Mouse (Mus musculus) kidney, postnatal 36 days (tissue): ENCODE results near the gene Atg7.

Source experiments
- DNase-seq, 2 experiments: peaks; one replicate each; pipeline ENCODE4 v3.0.0; 2021 to 2022; ENCODE audit warnings: mixed read lengths in 2 of 2

Gene Atg7

GRCm38 (mm10) chr6:114858722-114859053, 215.8 kb downstream of the Atg7 start:
- no peak for DNase-seq

GRCm38 (mm10) chr6:114860677-114861568, 218.0 kb downstream of the Atg7 start:
- no peak for DNase-seq

- DNase-seq, result no peak
These were observed 218.7 kb downstream of the Atg7 start for GRCm38 (mm10) chr6:114861591-114861990.

- no peak for DNase-seq
These were observed 219.1 kb downstream of the Atg7 start for GRCm38 (mm10) chr6:114862046-114862445.

GRCm38 (mm10) chr6:114863501-114863900, 220.6 kb downstream of the Atg7 start:
- peak in 1 of 2 experiments; percentile 58 for DNase-seq

GRCm38 (mm10) chr6:114864421-114864820, 221.5 kb downstream of the Atg7 start:
- DNase-seq, result no peak

- DNase-seq, result peak in 1 of 2 experiments; percentile 53
These were observed 223.2 kb downstream of the Atg7 start for GRCm38 (mm10) chr6:114866078-114866477.

- DNase-seq, result peak; percentile 47 to 80
These were observed 223.7 kb downstream of the Atg7 start for GRCm38 (mm10) chr6:114866619-114867018.

GRCm38 (mm10) chr6:114868656-114869055, 225.8 kb downstream of the Atg7 start:
- DNase-seq, result no peak

- DNase-seq, result no peak
These were observed 226.7 kb downstream of the Atg7 start for GRCm38 (mm10) chr6:114869501-114870076.

- no peak for DNase-seq
These were observed 228.2 kb downstream of the Atg7 start for GRCm38 (mm10) chr6:114871010-114871660.

- no peak for DNase-seq
These were observed 230.9 kb downstream of the Atg7 start for GRCm38 (mm10) chr6:114873808-114874137.

- DNase-seq, result peak; percentile 56 to 67
These were observed 231.4 kb downstream of the Atg7 start for GRCm38 (mm10) chr6:114874138-114874928.

GRCm38 (mm10) chr6:114875018-114875558, 232.2 kb downstream of the Atg7 start:
- peak; percentile 97 for DNase-seq

GRCm38 (mm10) chr6:114876033-114876432, 233.1 kb downstream of the Atg7 start:
- peak in 1 of 2 experiments; percentile 33 for DNase-seq

GRCm38 (mm10) chr6:114876546-114876945, 233.6 kb downstream of the Atg7 start:
- DNase-seq, result peak; percentile 63 to 70

- DNase-seq, result peak; percentile 90
These were observed 236.1 kb downstream of the Atg7 start for GRCm38 (mm10) chr6:114878841-114879520.

- DNase-seq, result no peak
These were observed 237.9 kb downstream of the Atg7 start for GRCm38 (mm10) chr6:114880798-114881197.

- DNase-seq, result no peak
These were observed 239.3 kb downstream of the Atg7 start for GRCm38 (mm10) chr6:114882212-114882611.

GRCm38 (mm10) chr6:114882675-114883074, 239.8 kb downstream of the Atg7 start:
- DNase-seq, result no peak

- DNase-seq, result peak; percentile 86 to 92
These were observed 240.4 kb downstream of the Atg7 start for GRCm38 (mm10) chr6:114883261-114883740.

GRCm38 (mm10) chr6:114885129-114885528, 242.2 kb downstream of the Atg7 start:
- DNase-seq, result no peak
